Mouse (Mus musculus) midbrain, embryonic 11.5 days (tissue): ENCODE data around the gene B430305J03Rik. TPM values are rescaled to one million over a fixed set of nuclear protein-coding genes. Genes with fewer than 3 reads are reported as not detected.
A peak's percentile ranks its signal among the peaks of the same experiment; 100 is the strongest.

Experiments
- ATAC-seq: fragments of 200-750 bp; cut with Nextera tagmentation; 2 replicates; pipeline ENCODE4 v1.8.0; 2017; ENCODE audit warnings: moderate TSS enrichment, moderate library complexity; ENCODE audit not compliant: low FRiP score
- DNase-seq: peaks from one replicate; pipeline ENCODE4 v3.0.0; 2015; ENCODE audit warnings: low spot score; ENCODE audit errors: missing footprints
- H3K27ac ChIP-seq: fragments of 300-500 bp; sonication (generic); 2 replicates; pipeline ENCODE4 v1.5.1; 2014; ENCODE audit warnings: low read depth, low read length
- H3K27me3 ChIP-seq: fragments of 300-500 bp; sonication (generic); 2 replicates; pipeline ENCODE4 v1.6.1; 2014; ENCODE audit warnings: mild to moderate bottlenecking, low read length, moderate library complexity, mixed read lengths; ENCODE audit not compliant: control insufficient read depth, insufficient read depth
- H3K36me3 ChIP-seq: fragments of 300-500 bp; sonication (generic); 2 replicates; pipeline ENCODE4 v1.6.1; 2014; ENCODE audit warnings: mild to moderate bottlenecking, low read length, moderate library complexity, mixed read lengths; ENCODE audit not compliant: control insufficient read depth, insufficient read depth
- H3K4me1 ChIP-seq: fragments of 300-500 bp; sonication (generic); 2 replicates; pipeline ENCODE4 v1.6.1; 2014; ENCODE audit warnings: low read length; ENCODE audit not compliant: control insufficient read depth, insufficient read depth
- H3K4me2 ChIP-seq: fragments of 300-500 bp; sonication (generic); 2 replicates; pipeline ENCODE4 v1.6.1; 2014; ENCODE audit warnings: mild to moderate bottlenecking, moderate library complexity
- H3K4me3 ChIP-seq: fragments of 300-500 bp; sonication (generic); 2 replicates; pipeline ENCODE4 v1.5.1; 2014; ENCODE audit warnings: low read depth, low read length
- H3K9ac ChIP-seq: fragments of 300-500 bp; sonication (generic); 2 replicates; pipeline ENCODE4 v1.6.1; 2014; ENCODE audit warnings: low read length
- H3K9me3 ChIP-seq: fragments of 300-500 bp; sonication (generic); 2 replicates; pipeline ENCODE4 v1.6.1; 2016; ENCODE audit warnings: low read length; ENCODE audit not compliant: control insufficient read depth
- WGBS: fragments of 180-500 bp; shearing (Covaris S2); extraction: QIAGEN DNeasy Blood & Tissue Kit; methylation state at CpG from one replicate; pipeline ENCODE4 v1.1.7; 2014; 5-methylcytosine and 5-hydroxymethylcytosine counted together
- polyA plus RNA-seq: library from polyadenylated mRNA; unstranded; fragments of >200 nt; fragmentation: Nextera tagmentation; extraction: Ambion mirVana; gene quantifications from 2 replicates; pipeline ENCODE4 v1.2.1, GENCODE M21; 2014

Gene B430305J03Rik
- polyA plus RNA-seq = not detected in 2 replicates

- Histone ChIP-seq H3K4me1 (peaks cover 8% of the 10 kb centered on the region; the same call in 1 of the 2 replicates), H3K27ac (peak within 1 kb of the TSS; percentile 76), H3K27me3 (no peaks in the 10 kb centered on the region), H3K4me3 (peak within 1 kb of the TSS; percentile 82), H3K9ac (peak within 1 kb of the TSS; percentile 92), H3K36me3 (no peaks in the 10 kb centered on the region), H3K9me3 (no peaks in the 10 kb centered on the region), H3K4me2 (peak within 1 kb of the TSS; percentile 72)
- peak; percentile 88 for DNase-seq
- WGBS = 3% methylated on average over 10 of the region's 10 CpGs
- ATAC-seq = no peak
Observed at GRCm38 (mm10) chr3:61365779-61366373, at the start of gene B430305J03Rik. B430305J03Rik (minus strand) TSS chr3:61365951.

DNA sequence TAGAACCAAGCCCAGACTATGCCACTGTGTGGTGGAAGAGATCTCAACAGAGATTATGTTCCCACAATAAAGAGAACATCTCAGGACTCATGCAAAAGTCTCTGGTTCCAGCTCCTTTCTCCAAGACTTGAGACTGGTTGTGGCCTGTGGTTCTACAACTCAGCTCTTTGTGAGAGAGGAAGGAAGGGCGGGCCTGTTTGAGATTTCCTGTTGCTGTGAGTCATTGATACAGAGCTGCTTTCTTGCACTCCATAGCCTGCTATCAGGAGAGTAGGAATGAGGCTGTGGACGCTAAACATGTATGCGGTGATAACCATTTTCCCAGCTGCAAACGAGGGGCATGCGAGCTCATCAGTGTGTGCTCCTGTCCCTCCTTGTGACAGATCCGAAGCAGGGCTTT is 43.9 kb upstream of the B430305J03Rik start:
- no peak overlapping the region for H3K4me2 ChIP-seq
- WGBS = 86% methylated on average over 6 of the region's 6 CpGs
- no peaks in the 10 kb centered on the region for H3K27me3 ChIP-seq
- H3K36me3 ChIP-seq = no peaks in the 10 kb centered on the region
- no peaks in the 10 kb centered on the region for H3K9me3 ChIP-seq
- no peak for ATAC-seq
- no peak for DNase-seq
- no peak overlapping the region for H3K9ac ChIP-seq
- no peak overlapping the region for H3K4me3 ChIP-seq
- no peak overlapping the region for H3K27ac ChIP-seq
- H3K4me1 ChIP-seq = no peaks in the 10 kb centered on the region

GRCm38 (mm10) chr3:61406921-61407320 is 41.2 kb upstream of the B430305J03Rik start:
- Histone ChIP-seq H3K27me3 (no peaks in the 10 kb centered on the region), H3K9me3 (no peaks in the 10 kb centered on the region), H3K27ac (no peak overlapping the region), H3K36me3 (no peaks in the 10 kb centered on the region), H3K4me3 (no peak overlapping the region), H3K4me2 (no peak overlapping the region), H3K4me1 (no peaks in the 10 kb centered on the region), H3K9ac (no peak overlapping the region)
- ATAC-seq (no peak), DNase-seq (no peak)
- WGBS = 85% methylated on average over 4 of the region's 4 CpGs

- H3K9me3 ChIP-seq = no peaks in the 10 kb centered on the region
- DNase-seq (no peak), ATAC-seq (no peak)
- 65% methylated on average over 1 of the region's 1 CpGs for WGBS
- no peaks in the 10 kb centered on the region for H3K36me3 ChIP-seq
- no peak overlapping the region for H3K4me3 ChIP-seq
- no peaks in the 10 kb centered on the region for H3K27me3 ChIP-seq
- no peak overlapping the region for H3K9ac ChIP-seq
- no peak overlapping the region for H3K4me2 ChIP-seq
- no peak overlapping the region for H3K27ac ChIP-seq
- H3K4me1 ChIP-seq = peaks cover 5% of the 10 kb centered on the region; the same call in 1 of the 2 replicates
Observed at GRCm38 (mm10) chr3:61400823-61401387, 35.2 kb upstream of the B430305J03Rik start.

DNA sequence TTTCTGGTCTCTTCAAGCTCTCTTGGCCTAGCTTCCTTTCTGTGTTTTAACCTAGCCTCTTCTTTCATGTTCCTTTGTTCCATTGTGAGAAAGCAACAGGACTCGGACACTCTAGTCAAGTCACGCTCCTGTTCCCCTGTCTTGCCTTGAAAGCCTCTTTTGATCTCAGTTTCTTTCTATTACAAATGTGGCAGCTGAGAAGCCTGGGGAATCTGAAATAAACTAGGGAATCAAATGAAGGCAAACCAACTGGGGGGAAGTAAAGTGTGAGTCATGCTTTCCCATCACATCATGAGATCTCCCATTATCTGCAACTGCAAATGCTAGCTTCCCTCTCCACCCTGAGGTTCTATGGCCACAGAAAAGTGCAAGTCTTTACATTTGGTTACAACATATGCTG is 31.0 kb upstream of the B430305J03Rik start:
- H3K27ac ChIP-seq = 0 out of 2 replicates have a peak overlapping the region, but pooled peaks have one; percentile 2
- ATAC-seq = peak; percentile 72
- no peaks in the 10 kb centered on the region for H3K27me3 ChIP-seq
- no peak for DNase-seq
- H3K9me3 ChIP-seq = no peaks in the 10 kb centered on the region
- no peak overlapping the region for H3K9ac ChIP-seq
- no peaks in the 10 kb centered on the region for H3K36me3 ChIP-seq
- no peak overlapping the region for H3K4me3 ChIP-seq
- 17% methylated on average over 2 of the region's 2 CpGs for whole genome bisulfite sequencing
- peaks cover 5% of the 10 kb centered on the region; the same call in 1 of the 2 replicates for H3K4me1 ChIP-seq
- no peak overlapping the region for H3K4me2 ChIP-seq

DNA sequence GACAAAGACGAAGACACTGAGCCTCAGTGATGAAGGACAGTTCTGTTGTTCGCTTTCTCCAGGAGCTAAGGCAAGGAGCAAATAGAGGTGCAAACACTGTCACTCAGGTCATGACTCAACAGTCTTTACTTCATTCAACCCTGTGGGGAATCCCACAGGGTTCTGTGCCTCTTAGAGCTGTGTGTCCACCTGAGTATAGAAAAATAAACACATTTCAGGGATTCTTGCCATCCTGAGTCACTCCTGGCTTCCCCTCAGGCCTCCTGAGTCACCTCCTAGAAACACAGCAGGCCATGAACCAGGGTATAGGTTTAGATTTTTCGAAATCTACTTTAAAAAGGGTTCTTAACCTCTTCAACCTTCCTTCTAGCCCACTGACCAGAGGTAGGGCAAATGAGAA is 29.6 kb upstream of the B430305J03Rik start:
- H3K4me3 ChIP-seq = no peak overlapping the region
- DNase-seq = no peak
- 95% methylated on average over 3 of the region's 3 CpGs for WGBS
- H3K9ac ChIP-seq = no peak overlapping the region
- no peak for ATAC-seq
- H3K27ac ChIP-seq = no peak overlapping the region
- H3K27me3 ChIP-seq = no peaks in the 10 kb centered on the region
- H3K4me2 ChIP-seq = no peak overlapping the region
- no peaks in the 10 kb centered on the region for H3K36me3 ChIP-seq
- no peaks in the 10 kb centered on the region for H3K9me3 ChIP-seq
- H3K4me1 ChIP-seq = peaks cover 5% of the 10 kb centered on the region; the same call in 1 of the 2 replicates

DNA sequence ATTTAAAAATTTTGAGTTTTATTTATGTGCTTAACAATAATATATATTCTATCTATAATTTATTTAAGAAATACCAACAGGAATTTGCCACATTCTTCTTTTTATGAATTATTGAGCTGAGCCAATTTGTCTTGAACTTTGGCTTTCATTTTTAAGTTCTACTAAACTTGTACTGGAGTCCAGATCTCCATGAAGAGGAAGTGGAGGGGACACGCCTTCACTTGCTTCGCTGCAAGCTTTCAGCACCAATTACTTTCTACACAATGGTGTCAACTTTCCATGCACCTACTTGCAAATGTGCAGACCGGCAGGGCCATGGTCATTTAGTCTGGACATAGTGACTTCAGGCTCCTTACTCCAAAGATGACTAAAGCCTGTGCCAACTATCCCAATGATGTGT is 27.8 kb upstream of the B430305J03Rik start:
- Histone ChIP-seq H3K27me3 (no peaks in the 10 kb centered on the region), H3K4me3 (no peak overlapping the region), H3K4me1 (peaks cover 5% of the 10 kb centered on the region; the same call in 1 of the 2 replicates), H3K36me3 (no peaks in the 10 kb centered on the region), H3K27ac (no peak overlapping the region), H3K9me3 (no peaks in the 10 kb centered on the region), H3K4me2 (no peak overlapping the region), H3K9ac (no peak overlapping the region)
- no peak for ATAC-seq
- no peak for DNase-seq
- 79% methylated on average over 3 of the region's 3 CpGs for WGBS

DNA sequence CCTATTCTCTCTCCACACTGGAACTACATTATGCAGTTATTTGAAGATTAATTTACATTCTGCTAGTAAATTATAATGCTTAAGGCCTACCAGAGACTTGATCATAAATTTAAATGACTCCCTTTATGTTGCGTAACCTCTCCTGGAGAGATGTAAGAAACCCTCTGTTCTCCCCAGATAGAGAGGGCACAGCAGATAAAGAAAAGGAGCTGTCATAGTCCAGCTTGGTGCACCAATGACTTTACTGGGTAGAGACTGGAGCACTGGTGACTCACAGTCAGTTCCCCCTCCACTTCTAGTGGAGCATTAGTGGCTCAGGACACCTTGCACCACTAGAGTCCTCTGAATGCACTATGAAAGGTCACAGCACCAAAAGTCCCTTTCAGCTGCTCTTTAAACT is 27.1 kb upstream of the B430305J03Rik start:
- Histone ChIP-seq H3K4me2 (no peak overlapping the region), H3K9ac (no peak overlapping the region)
- WGBS = 88% methylated on average over 1 of the region's 1 CpGs

GRCm38 (mm10) chr3:61391564-61391963 is 25.8 kb upstream of the B430305J03Rik start:
- H3K9me3 ChIP-seq = no peaks in the 10 kb centered on the region
- H3K4me2 ChIP-seq = no peak overlapping the region
- H3K36me3 ChIP-seq = no peaks in the 10 kb centered on the region
- no peak overlapping the region for H3K4me3 ChIP-seq
- H3K27ac ChIP-seq = no peak overlapping the region
- no peak overlapping the region for H3K9ac ChIP-seq
- WGBS = 85% methylated on average over 4 of the region's 4 CpGs
- no peak for ATAC-seq
- no peak for DNase-seq
- H3K27me3 ChIP-seq = no peaks in the 10 kb centered on the region
- peaks cover 3% of the 10 kb centered on the region; the same call in 1 of the 2 replicates for H3K4me1 ChIP-seq

More for the DNA sequence above, 27.1 kb upstream of the B430305J03Rik start:
- Histone ChIP-seq H3K4me3 (no peak overlapping the region), H3K27ac (no peak overlapping the region), H3K4me1 (peaks cover 5% of the 10 kb centered on the region; the same call in 1 of the 2 replicates), H3K9me3 (no peaks in the 10 kb centered on the region), H3K27me3 (no peaks in the 10 kb centered on the region), H3K36me3 (no peaks in the 10 kb centered on the region)
- DNase-seq = no peak
- no peak for ATAC-seq
